Mouse (Mus musculus) CH12.LX (cell line): ENCODE data around the gene Sf3b1.

Experiments used
- CTCF ChIP-seq, 2 experiments: IDR thresholded peaks in 1 of 2; conservative IDR thresholded peaks in 1 of 2; 2 replicates each; pipeline ENCODE4 v1.5.1; 2011 to 2012; ENCODE audit warnings: low read depth in 2 of 2, low read length in 2 of 2, improper control_type of control experiment in 1 of 2, inconsistent platforms in 1 of 2, mild to moderate bottlenecking in 1 of 2, moderate library complexity in 1 of 2
- GABPA ChIP-seq: IDR thresholded peaks from 2 replicates; pipeline ENCODE4 v1.6.1; 2012; ENCODE audit warnings: low read depth, low read length, improper control_type of control experiment, inconsistent platforms; ENCODE audit not compliant: insufficient replicate concordance
- JUN ChIP-seq: IDR thresholded peaks from 2 replicates; pipeline ENCODE4 v1.6.1; 2011; ENCODE audit warnings: low read depth, mild to moderate bottlenecking, low read length, improper control_type of control experiment, moderate library complexity; ENCODE audit not compliant: insufficient read depth
- MAX ChIP-seq: IDR thresholded peaks from 2 replicates; pipeline ENCODE4 v1.6.1; 2011; ENCODE audit warnings: low read length, improper control_type of control experiment
- MXI1 ChIP-seq: IDR thresholded peaks from 2 replicates; pipeline ENCODE4 v1.6.1; 2011; ENCODE audit warnings: mild to moderate bottlenecking, low read depth, low read length, improper control_type of control experiment
- POLR2A ChIP-seq: IDR thresholded peaks from 2 replicates; pipeline ENCODE4 v1.6.1; 2011; ENCODE audit warnings: low read depth, mild to moderate bottlenecking, improper control_type of control experiment, low read length
- SIN3A ChIP-seq: IDR thresholded peaks from 2 replicates; pipeline ENCODE4 v1.6.1; 2012; ENCODE audit warnings: low read length, improper control_type of control experiment, inconsistent platforms

DNA sequence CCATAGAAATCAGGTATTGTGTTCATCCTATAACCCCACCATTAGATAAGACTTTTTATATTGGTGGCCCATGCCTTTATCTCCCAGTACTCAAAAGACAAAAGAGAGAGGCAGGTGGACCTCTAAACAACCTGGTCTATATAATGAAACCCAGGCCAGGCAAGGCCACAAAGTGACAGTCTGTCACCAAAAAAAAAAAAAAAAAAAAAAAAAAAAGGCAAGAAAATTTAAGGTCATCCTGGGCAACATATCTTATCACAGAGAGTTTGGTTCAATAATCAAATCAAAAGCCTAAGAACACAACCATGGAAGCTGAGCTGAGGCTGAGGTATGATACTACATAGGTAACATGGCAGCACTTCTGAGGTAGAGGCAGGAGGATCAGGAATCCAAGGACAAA is 5.4 kb downstream of the Sf3b1 start:
- no peak for TF ChIP-seq JUN
- no peak for TF ChIP-seq CTCF (conservative IDR thresholded peaks at IDR 0.05 in 1 of 2, IDR thresholded peaks at IDR 0.05 in 1 of 2; ENCODE audit: low read depth in 2 of 2, low read length in 2 of 2)
- TF ChIP-seq MAX, result no peak
- no peak for TF ChIP-seq POLR2A
- TF ChIP-seq GABPA, result no peak
- TF ChIP-seq SIN3A, result no peak
- TF ChIP-seq MXI1, result no peak
